Mouse (Mus musculus) bone marrow, adult 2 months (tissue): Measurements from ENCODE around the gene Dpep1. TPM values are rescaled to one million over a fixed set of nuclear protein-coding genes. Genes with fewer than 3 reads are reported as not detected.

Source experiments
- H3K27ac ChIP-seq: fragments of 200-500 bp; 2 replicates; pipeline ENCODE4 v1.5.1; 2012; ENCODE audit warnings: low read depth, mild to moderate bottlenecking, control low read depth, inconsistent platforms, low read length; ENCODE audit not compliant: control insufficient read depth, poor library complexity, insufficient read depth
- H3K4me1 ChIP-seq: fragments of 200-500 bp; 2 replicates; pipeline ENCODE4 v1.6.1; 2011; ENCODE audit warnings: low read length; ENCODE audit not compliant: control insufficient read depth, insufficient read depth
- H3K4me3 ChIP-seq: fragments of 200-500 bp; replicated peaks from 2 replicates; pipeline ENCODE3; 2011; ENCODE audit warnings: mild to moderate bottlenecking, low read depth, low read length, control low read depth; ENCODE audit not compliant: control insufficient read depth
- CTCF ChIP-seq: fragments of 200-500 bp; IDR thresholded peaks from 2 replicates; pipeline ENCODE4 v1.5.1; 2011; ENCODE audit warnings: low read length, control low read depth; ENCODE audit not compliant: control insufficient read depth, insufficient read depth
- POLR2A ChIP-seq: fragments of 200-500 bp; IDR thresholded peaks from 2 replicates; pipeline ENCODE4 v1.6.1; 2011; ENCODE audit warnings: low read depth, mild to moderate bottlenecking, control low read depth, low read length, borderline replicate concordance; ENCODE audit not compliant: control insufficient read depth
- WGBS: fragments of 180-500 bp; shearing (Covaris S2); methylation state at CpG from one replicate; pipeline ENCODE4 v1.1.7; 2018; 5-methylcytosine and 5-hydroxymethylcytosine counted together
- polyA plus RNA-seq: library from polyadenylated mRNA; stranded (reverse); fragments of >200 nt; gene quantifications from 2 replicates; pipeline ENCODE4 v1.2.4, GENCODE M21; 2011; ENCODE audit warnings: low replicate concordance; ENCODE audit not compliant: missing spikeins, insufficient read depth, insufficient read length

Gene Dpep1
- polyA plus RNA-seq, 1 experiment = 14.2 TPM

DNA sequence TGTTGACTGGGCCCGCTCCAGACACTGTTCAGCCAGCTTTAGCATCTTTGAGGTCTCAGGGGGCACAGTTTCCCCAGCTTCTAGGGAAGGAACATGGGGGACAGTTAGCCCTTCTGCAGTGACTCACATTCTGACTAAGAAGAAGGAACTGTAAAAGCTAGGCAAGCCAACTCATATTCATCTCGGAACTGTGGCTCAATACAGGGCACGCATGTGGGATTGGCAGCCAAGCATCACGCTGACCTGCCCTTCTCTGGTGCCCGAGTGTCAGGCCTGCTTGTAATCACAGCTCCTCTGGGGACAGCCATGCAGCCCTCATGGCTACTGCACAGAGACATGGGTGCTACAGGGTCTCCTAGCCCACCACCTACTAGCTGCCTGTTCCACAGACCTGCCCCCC is 64.9 kb downstream of the Dpep1 start:
- Histone ChIP-seq H3K4me3 (no peak overlapping the region), H3K4me1 (peaks cover 3% of the 10 kb centered on the region; the same call in 1 of the 2 replicates), H3K27ac (no peak overlapping the region)
- WGBS = 87% methylated on average over 5 of the region's 5 CpGs
- TF ChIP-seq CTCF = no peak
- TF ChIP-seq POLR2A = no peak

Other genes with a start within 250 kb of the Dpep1 start
- gene Ankrd11, start 144.0 kb upstream of the Dpep1 start, polyA plus RNA-seq = 38.1 and 78.7 TPM in 2 replicates
- 66.1 and 74.6 TPM in 2 replicates for gene Spg7, start 123.3 kb upstream of the Dpep1 start, polyA plus RNA-seq
- 1,064 and 1,759 TPM in 2 replicates for gene Rpl13, start 83.9 kb upstream of the Dpep1 start, polyA plus RNA-seq
- 0.40 and 1.5 TPM in 2 replicates for gene Cpne7, start 68.9 kb upstream of the Dpep1 start, polyA plus RNA-seq
- gene Sult5a1, start 27.9 kb upstream of the Dpep1 start, polyA plus RNA-seq = 0.52 and 1.4 TPM in 2 replicates
- gene Chmp1a, start 26.5 kb downstream of the Dpep1 start, polyA plus RNA-seq = 62.6 and 88.7 TPM in 2 replicates
- 0.62 TPM in 1 of 2 replicates, not detected in the other for gene Spata33, start 26.6 kb downstream of the Dpep1 start, polyA plus RNA-seq
- 32.1 and 71.7 TPM in 2 replicates for gene Cdk10, start 38.6 kb downstream of the Dpep1 start, polyA plus RNA-seq
- 2.8 TPM in 1 of 2 replicates, not detected in the other for gene Spata2l, start 50.0 kb downstream of the Dpep1 start, polyA plus RNA-seq
- 10.9 and 29.2 TPM in 2 replicates for gene Zfp276, start 68.0 kb downstream of the Dpep1 start, polyA plus RNA-seq
- gene Vps9d1, start 68.1 kb downstream of the Dpep1 start, polyA plus RNA-seq = 12.4 and 30.1 TPM in 2 replicates
- 45.3 and 60.2 TPM in 2 replicates for gene Fanca, start 132.3 kb downstream of the Dpep1 start, polyA plus RNA-seq
- 1.5 TPM in 2 replicates for gene Spire2, start 146.5 kb downstream of the Dpep1 start, polyA plus RNA-seq
- gene Tcf25, start 187.5 kb downstream of the Dpep1 start, polyA plus RNA-seq = 171 and 310 TPM in 2 replicates
- 0.36 and 0.70 TPM in 2 replicates for gene Mc1r, start 220.9 kb downstream of the Dpep1 start, polyA plus RNA-seq
- 0.56 and 1.4 TPM in 2 replicates for gene Tubb3, start 225.2 kb downstream of the Dpep1 start, polyA plus RNA-seq
- gene Def8, start 237.3 kb downstream of the Dpep1 start, polyA plus RNA-seq = 10.3 and 16.7 TPM in 2 replicates